Mouse (Mus musculus) lung, postnatal 14 days (tissue): ENCODE results near the gene Atp1a3.

ENCODE experiments used
- DNase-seq: peaks from one replicate; pipeline ENCODE4 v3.0.0; 2021

The Atp1a3 gene

GRCm38 (mm10) chr7:25003291-25003690 lies 2.5 kb downstream of the Atp1a3 start:
- no peak for DNase-seq

GRCm38 (mm10) chr7:25000711-25001110 lies 5.0 kb downstream of the Atp1a3 start:
- no peak for DNase-seq

- no peak for DNase-seq
These were observed 5.5 kb downstream of the Atp1a3 start for GRCm38 (mm10) chr7:25000211-25000610.

- DNase-seq: no peak
These were observed 12.7 kb downstream of the Atp1a3 start for GRCm38 (mm10) chr7:24993081-24993480.

GRCm38 (mm10) chr7:24990478-24990877 lies 15.3 kb downstream of the Atp1a3 start:
- no peak for DNase-seq

GRCm38 (mm10) chr7:24987941-24988340 lies 17.8 kb downstream of the Atp1a3 start:
- no peak for DNase-seq

GRCm38 (mm10) chr7:24985799-24986198 lies 20.0 kb downstream of the Atp1a3 start:
- no peak for DNase-seq

GRCm38 (mm10) chr7:24984307-24984706 lies 21.5 kb downstream of the Atp1a3 start:
- DNase-seq: no peak

- no peak for DNase-seq
These were observed 22.4 kb downstream of the Atp1a3 start for GRCm38 (mm10) chr7:24983396-24983795.

GRCm38 (mm10) chr7:24980439-24980838 lies 25.3 kb downstream of the Atp1a3 start:
- DNase-seq: no peak

- no peak for DNase-seq
These were observed 27.0 kb downstream of the Atp1a3 start for GRCm38 (mm10) chr7:24978781-24979180.

- DNase-seq: peak; percentile 36
These were observed 30.7 kb downstream of the Atp1a3 start for GRCm38 (mm10) chr7:24974893-24975595.

- no peak for DNase-seq
These were observed 31.9 kb downstream of the Atp1a3 start for GRCm38 (mm10) chr7:24973902-24974301.

GRCm38 (mm10) chr7:24973208-24973607 lies 32.5 kb downstream of the Atp1a3 start:
- no peak for DNase-seq

GRCm38 (mm10) chr7:24971972-24972893 lies 33.5 kb downstream of the Atp1a3 start, which contains the start of gene Rabac1:
Gene Rabac1, minus strand, starts transcription at chr7:24972754.
- peak; percentile 91 for DNase-seq

GRCm38 (mm10) chr7:24971261-24971971 lies 34.3 kb downstream of the Atp1a3 start:
- peak; percentile 46 for DNase-seq

- no peak for DNase-seq
These were observed 35.4 kb downstream of the Atp1a3 start for GRCm38 (mm10) chr7:24970341-24970740.

GRCm38 (mm10) chr7:24969805-24970204 lies 36.0 kb downstream of the Atp1a3 start:
- no peak for DNase-seq

GRCm38 (mm10) chr7:24968463-24968862 lies 37.3 kb downstream of the Atp1a3 start:
- DNase-seq: no peak

- no peak for DNase-seq
These were observed 37.8 kb downstream of the Atp1a3 start for GRCm38 (mm10) chr7:24967966-24968365.

GRCm38 (mm10) chr7:24964897-24965535 lies 40.7 kb downstream of the Atp1a3 start:
- peak; percentile 87 for DNase-seq

- DNase-seq: no peak
These were observed 41.5 kb downstream of the Atp1a3 start for GRCm38 (mm10) chr7:24964288-24964687.

- no peak for DNase-seq
These were observed 50.5 kb downstream of the Atp1a3 start for GRCm38 (mm10) chr7:24955226-24955625.
